7 mouse cellular contexts compared by ENCODE assay signal in the genomic region with DNA sequence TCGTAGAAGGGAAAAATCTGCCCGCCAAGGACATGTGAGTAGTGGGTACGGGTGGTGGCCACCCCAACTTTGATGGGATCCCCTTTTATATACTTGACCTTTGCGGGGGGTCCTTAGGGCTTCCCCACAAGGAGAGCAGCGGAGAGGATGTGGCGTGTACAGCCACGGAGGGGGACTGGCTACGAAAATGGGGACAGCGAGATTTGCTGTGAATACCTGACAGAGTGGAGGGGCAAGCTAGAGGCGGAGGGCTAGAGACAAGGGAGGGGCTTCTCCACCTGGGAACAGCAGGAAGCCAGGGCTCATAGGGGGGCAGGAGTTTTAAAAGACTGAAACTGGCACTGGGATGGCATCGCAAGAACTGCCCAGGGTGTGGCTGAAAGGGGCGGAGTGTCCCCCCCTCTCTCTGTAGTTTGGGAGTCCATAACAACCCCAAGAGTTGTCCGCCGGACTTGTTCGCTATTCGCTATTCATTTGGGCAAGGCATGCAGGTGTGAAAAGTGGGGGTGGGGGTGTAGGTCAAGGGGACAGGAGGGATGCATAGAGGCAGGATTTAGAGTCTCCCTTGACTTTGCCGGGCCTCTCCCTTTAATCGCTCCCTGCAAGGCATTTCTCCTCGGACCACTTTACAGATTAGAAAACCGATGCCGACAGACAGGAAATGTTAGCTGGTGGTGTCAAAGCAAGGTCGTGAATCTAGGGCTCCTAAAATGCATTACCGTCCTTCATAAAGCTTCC. TPM values are rescaled to one million over a fixed set of nuclear protein-coding genes. Genes with fewer than 3 reads are reported as not detected.
A peak's percentile ranks its signal among the peaks of the same experiment; 100 is the strongest.
DNase-seq lines count a peak whose midpoint lies in the region; ATAC-seq and TF ChIP-seq lines count a peak whose summit lies in the region.

No protein-coding gene starts in this region.

- peak overlapping the region; percentile 64 for H3K9ac ChIP-seq in forebrain, embryonic 12.5 days
- H3K9ac ChIP-seq in liver, embryonic 12.5 days = peak overlapping the region; percentile 39

- no peak overlapping the region for H3K27ac ChIP-seq in left cerebral cortex, adult 2 months
- H3K27ac ChIP-seq in forebrain, embryonic 12.5 days = no peak overlapping the region
- H3K27ac ChIP-seq in liver, embryonic 12.5 days = no peak overlapping the region

- intact Hi-C loops in left cerebral cortex, adult 2 months (cut with DNase I) = no loop called here

- H3K4me2 ChIP-seq in forebrain, embryonic 12.5 days = peak overlapping the region; percentile 90
- H3K4me2 ChIP-seq in liver, embryonic 12.5 days = peak overlapping the region; percentile 86

- WGBS in forebrain, embryonic 12.5 days = 1% methylated on average over 23 of the region's 23 CpGs
- WGBS in liver, embryonic 12.5 days (ENCODE audit: insufficient replicate concordance) = 4% methylated on average over 23 of the region's 23 CpGs

- TF ChIP-seq CTCF in left cerebral cortex, adult 2 months (IDR thresholded peaks at IDR 0.05) = no peak

- ATAC-seq in activated CD4-positive, CD25-positive, alpha-beta regulatory T cell, adult 4 months = peak; percentile 28
- no peak; the same call in none of the 2 replicates for ATAC-seq in forebrain, embryonic 12.5 days (ENCODE audit: low FRiP score)
- ATAC-seq in liver, embryonic 12.5 days = peak; percentile 11; the same call in 1 of the 2 replicates

- H3K4me1 ChIP-seq in forebrain, embryonic 12.5 days = peaks cover 28% of the 10 kb centered on the region
- H3K4me1 ChIP-seq in liver, embryonic 12.5 days = peaks cover 35% of the 10 kb centered on the region

- peak overlapping the region; percentile 75 for H3K4me3 ChIP-seq in left cerebral cortex, adult 2 months
- peak overlapping the region; percentile 52 for H3K4me3 ChIP-seq in forebrain, embryonic 12.5 days (replicated peaks)
- H3K4me3 ChIP-seq in liver, embryonic 12.5 days = peak overlapping the region; percentile 58

- H3K36me3 ChIP-seq in forebrain, embryonic 12.5 days (replicated peaks) = no peaks in the 10 kb centered on the region
- H3K36me3 ChIP-seq in liver, embryonic 12.5 days = no peaks in the 10 kb centered on the region

- no peak for DNase-seq in left cerebral cortex, adult 2 months (ENCODE audit: extremely low spot score in 1 of 2, low spot score in 2 of 2)
- DNase-seq in left cerebral cortex, adult 8-10 months (ENCODE audit: low spot score in 2 of 2) = no peak
- peak; percentile 27 for DNase-seq in retina, embryonic 14.5 days (ENCODE audit: low spot score)
- no peak for DNase-seq in cerebellum, adult 11-12 months

- H3K27me3 ChIP-seq in forebrain, embryonic 12.5 days = peaks cover 32% of the 10 kb centered on the region
- peaks cover 47% of the 10 kb centered on the region for H3K27me3 ChIP-seq in liver, embryonic 12.5 days (replicated peaks)

- no peaks in the 10 kb centered on the region for H3K9me3 ChIP-seq in forebrain, embryonic 12.5 days
- H3K9me3 ChIP-seq in liver, embryonic 12.5 days (replicated peaks) = no peaks in the 10 kb centered on the region

RNA-seq across cellular contexts. Expression of a gene that starts 0.6 kb away (rescaled TPM):
- total RNA-seq in left cerebral cortex, adult 2 months (2021) = 1 to 10 TPM; 5.4 to 5.8 TPM
- 10 to 100 TPM in 1 of 4 experiments, 1 to 10 TPM in 3; 6.2 to 13.4 (median 8.0) TPM for total RNA-seq in left cerebral cortex, adult 8-10 months (2022)
- polyA plus RNA-seq in activated CD4-positive, CD25-positive, alpha-beta regulatory T cell, adult 4 months (2017; shearing (Covaris generic)) = 1 to 10 TPM; 1.8 to 2.2 TPM
- polyA plus RNA-seq in forebrain, embryonic 12.5 days (2016; fragmentation: Nextera tagmentation; extraction: Ambion mirVana) = 6.2 and 8.0 TPM in 2 replicates
- 1.5 and 1.6 TPM in 2 replicates for polyA plus RNA-seq in liver, embryonic 12.5 days (2016; fragmentation: Nextera tagmentation; extraction: Ambion mirVana)

RNA-seq across cellular contexts. Expression of a gene that starts 30.0 kb away (rescaled TPM):
- not detected for total RNA-seq in left cerebral cortex, adult 2 months (2021)
- under 1 TPM in 2 of 4 experiments, not detected in 2; 0.59 to 0.81 TPM for total RNA-seq in left cerebral cortex, adult 8-10 months (2022)
- polyA plus RNA-seq in activated CD4-positive, CD25-positive, alpha-beta regulatory T cell, adult 4 months (2017; shearing (Covaris generic)) = not detected
- polyA plus RNA-seq in forebrain, embryonic 12.5 days (2016; fragmentation: Nextera tagmentation; extraction: Ambion mirVana) = 0.32 and 0.92 TPM in 2 replicates
- 0.13 and 0.14 TPM in 2 replicates for polyA plus RNA-seq in liver, embryonic 12.5 days (2016; fragmentation: Nextera tagmentation; extraction: Ambion mirVana)

RNA-seq across cellular contexts. Expression of a gene that starts 32.1 kb away (rescaled TPM):
- 10 to 100 TPM; 70.8 to 72.8 TPM for total RNA-seq in left cerebral cortex, adult 2 months (2021)
- total RNA-seq in left cerebral cortex, adult 8-10 months (2022) = 10 to 100 TPM; 66.2 to 83.2 (median 70.9) TPM
- 100 to 1,000 TPM; 124 to 138 TPM for polyA plus RNA-seq in activated CD4-positive, CD25-positive, alpha-beta regulatory T cell, adult 4 months (2017; shearing (Covaris generic))
- polyA plus RNA-seq in forebrain, embryonic 12.5 days (2016; fragmentation: Nextera tagmentation; extraction: Ambion mirVana) = 246 and 256 TPM in 2 replicates
- 186 and 191 TPM in 2 replicates for polyA plus RNA-seq in liver, embryonic 12.5 days (2016; fragmentation: Nextera tagmentation; extraction: Ambion mirVana)

RNA-seq across cellular contexts. Expression of a gene that starts 46.0 kb away (rescaled TPM):
- not detected for total RNA-seq in left cerebral cortex, adult 2 months (2021)
- not detected for total RNA-seq in left cerebral cortex, adult 8-10 months (2022)
- not detected for polyA plus RNA-seq in activated CD4-positive, CD25-positive, alpha-beta regulatory T cell, adult 4 months (2017; shearing (Covaris generic))
- not detected in 2 replicates for polyA plus RNA-seq in forebrain, embryonic 12.5 days (2016; fragmentation: Nextera tagmentation; extraction: Ambion mirVana)
- 6.9 TPM in 2 replicates for polyA plus RNA-seq in liver, embryonic 12.5 days (2016; fragmentation: Nextera tagmentation; extraction: Ambion mirVana)

RNA-seq across cellular contexts. Expression of a gene that starts 51.6 kb away (rescaled TPM):
- 10 to 100 TPM; 14.8 to 15.2 TPM for total RNA-seq in left cerebral cortex, adult 2 months (2021)
- 10 to 100 TPM; 11.6 to 14.9 (median 13.4) TPM for total RNA-seq in left cerebral cortex, adult 8-10 months (2022)
- 10 to 100 TPM; 31.7 to 35.3 TPM for polyA plus RNA-seq in activated CD4-positive, CD25-positive, alpha-beta regulatory T cell, adult 4 months (2017; shearing (Covaris generic))
- polyA plus RNA-seq in forebrain, embryonic 12.5 days (2016; fragmentation: Nextera tagmentation; extraction: Ambion mirVana) = 44.2 and 46.1 TPM in 2 replicates
- polyA plus RNA-seq in liver, embryonic 12.5 days (2016; fragmentation: Nextera tagmentation; extraction: Ambion mirVana) = 53.4 and 54.5 TPM in 2 replicates
